Mouse (Mus musculus): Measurements from ENCODE around the gene Lmod3. TPM values are rescaled to one million over a fixed set of nuclear protein-coding genes. Genes with fewer than 3 reads are reported as not detected.

The Lmod3 gene
- total and polyA plus RNA-seq, 2 experiments from 2014 or later: 0.21 TPM; not detected in 1

DNA sequence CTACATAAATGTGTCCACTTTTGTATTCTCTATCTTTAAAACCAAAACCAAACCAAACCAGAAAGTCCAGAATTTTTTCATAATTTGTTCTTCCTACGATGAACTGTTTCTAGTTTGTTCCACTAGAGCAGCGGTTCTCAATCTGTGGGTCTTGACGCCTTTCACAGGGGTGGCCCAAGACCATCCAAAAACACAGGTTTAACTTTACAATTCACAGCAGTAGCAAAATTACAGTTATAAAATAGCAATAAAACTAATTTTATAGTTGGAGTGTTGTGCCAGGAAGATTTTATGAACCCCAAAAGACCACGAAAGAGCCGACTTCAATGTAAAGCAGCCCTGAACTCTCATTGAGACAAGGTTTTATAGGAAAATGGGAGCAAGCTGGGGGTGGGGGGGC lies 16.5 kb downstream of the Lmod3 start:
- DNase-seq (ENCODE audit: low spot score) (no peak), ATAC-seq (no peak)
- H3K4me2 ChIP-seq (ENCODE audit: low read depth, low read length): no peak overlapping the region
- TF ChIP-seq CTCF (IDR thresholded peaks at IDR 0.05; ENCODE audit: low read depth): no peak
- no peak overlapping the region for H3K4me3 ChIP-seq (ENCODE audit: low read length)
- no peak overlapping the region for H3K27ac ChIP-seq
- no peaks in the 10 kb centered on the region for H3K27me3 ChIP-seq (ENCODE audit: insufficient read depth, low read length)
- no peaks in the 10 kb centered on the region for H3K4me1 ChIP-seq (ENCODE audit: insufficient read depth, low read length)
- whole genome bisulfite sequencing: 94% methylated on average over 5 of the region's 5 CpGs
- peaks cover 18% of the 10 kb centered on the region; the same call in 1 of the 2 replicates for H3K36me3 ChIP-seq (ENCODE audit: insufficient read depth, low read length)
- no peak overlapping the region for H3K9ac ChIP-seq (replicated peaks; ENCODE audit: low read length)
- H3K9me3 ChIP-seq (ENCODE audit: low read length): no peaks in the 10 kb centered on the region

DNA sequence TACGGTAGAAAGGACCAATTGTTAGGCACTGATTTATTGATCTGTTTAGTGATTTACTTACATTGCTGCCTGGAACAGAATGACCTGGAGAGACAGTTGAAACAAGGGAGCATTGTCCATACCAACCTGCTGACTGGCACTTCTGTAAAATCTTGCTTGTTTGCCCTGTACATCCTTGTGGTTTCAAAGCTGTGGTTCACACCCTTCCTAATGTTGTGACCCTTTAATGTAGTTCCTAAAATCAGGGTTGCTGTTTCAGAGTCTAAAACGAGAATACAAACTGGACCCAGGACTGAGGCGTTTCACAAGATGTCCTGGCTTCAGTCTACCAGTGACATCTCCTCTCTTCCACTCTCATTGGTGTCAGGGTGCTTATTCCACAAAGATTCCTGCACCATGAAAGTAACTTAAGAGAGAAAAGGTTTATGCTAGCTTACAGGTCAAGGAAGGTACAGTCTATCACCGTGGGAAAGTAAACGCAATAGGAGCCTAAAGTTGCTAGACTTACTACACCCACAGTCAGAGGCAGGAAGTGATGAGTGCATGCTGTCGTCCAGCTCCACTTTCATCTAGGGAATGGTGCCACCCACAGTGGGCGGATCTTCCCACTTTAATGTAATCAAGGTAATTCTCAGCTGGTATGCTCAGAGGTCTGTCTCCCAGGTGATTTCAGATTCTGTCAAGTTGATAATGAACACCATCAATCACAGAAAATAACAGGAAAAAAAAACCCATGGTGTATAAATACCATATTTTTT lies 17.5 kb downstream of the Lmod3 start:
- no peak for TF ChIP-seq CTCF (IDR thresholded peaks at IDR 0.05; ENCODE audit: low read depth)
- Histone ChIP-seq H3K9me3 (ENCODE audit: low read length) (no peaks in the 10 kb centered on the region), H3K27ac (no peak overlapping the region), H3K27me3 (ENCODE audit: insufficient read depth, low read length) (no peaks in the 10 kb centered on the region), H3K4me1 (ENCODE audit: insufficient read depth, low read length) (no peaks in the 10 kb centered on the region), H3K9ac (replicated peaks; ENCODE audit: low read length) (no peak overlapping the region), H3K4me3 (ENCODE audit: low read length) (no peak overlapping the region), H3K36me3 (ENCODE audit: insufficient read depth, low read length) (peaks cover 21% of the 10 kb centered on the region; the same call in 1 of the 2 replicates), H3K4me2 (ENCODE audit: low read depth, low read length) (no peak overlapping the region)
- WGBS: 89% methylated on average over 7 of the region's 7 CpGs
- ATAC-seq (no peak), DNase-seq (ENCODE audit: low spot score) (no peak)

DNA sequence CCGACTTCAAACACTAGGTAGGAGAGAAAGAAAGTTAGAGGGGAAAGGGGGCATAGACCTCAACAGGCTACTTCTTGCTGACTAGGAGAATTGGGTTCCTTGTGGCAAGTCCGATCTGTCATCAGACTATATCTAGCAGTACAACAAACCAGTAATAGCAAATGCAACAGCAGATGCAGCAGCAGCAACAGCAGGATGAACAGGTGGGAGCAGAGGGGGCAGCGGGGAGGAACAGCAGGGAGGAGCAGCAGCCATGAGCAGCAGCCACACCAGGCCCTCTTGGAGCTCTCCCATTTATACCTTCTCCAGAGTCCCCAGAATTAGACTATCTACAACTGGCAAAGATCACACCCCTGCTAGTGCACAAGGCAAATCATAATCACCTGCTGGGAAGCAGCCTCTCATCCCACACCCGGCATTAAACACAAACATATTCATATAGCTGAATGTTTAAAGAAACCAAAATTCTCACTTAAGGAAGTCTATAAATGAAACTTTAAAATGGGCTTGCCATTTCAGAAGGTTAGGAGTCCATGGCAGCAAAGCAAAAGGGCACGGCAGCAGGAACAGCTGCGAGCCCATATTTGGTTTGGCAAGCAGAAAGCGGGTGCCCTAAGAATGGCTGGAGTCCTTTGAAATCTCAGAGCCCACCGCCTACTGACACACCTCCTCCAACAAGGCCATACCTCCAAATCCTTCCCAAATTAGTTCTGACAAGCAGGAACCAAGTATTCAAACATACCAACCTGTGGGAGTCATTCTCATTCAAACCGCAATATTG lies 25.3 kb downstream of the Lmod3 start:
- no peak for DNase-seq (ENCODE audit: low spot score)
- no peak overlapping the region for H3K27ac ChIP-seq
- no peaks in the 10 kb centered on the region for H3K27me3 ChIP-seq (ENCODE audit: insufficient read depth, low read length)
- no peak for ATAC-seq
- H3K36me3 ChIP-seq (ENCODE audit: insufficient read depth, low read length): peaks cover 18% of the 10 kb centered on the region; the same call in 1 of the 2 replicates
- WGBS: 96% methylated on average over 9 of the region's 9 CpGs
- H3K9me3 ChIP-seq (ENCODE audit: low read length): no peaks in the 10 kb centered on the region
- H3K4me1 ChIP-seq (ENCODE audit: insufficient read depth, low read length): no peaks in the 10 kb centered on the region
- no peak overlapping the region for H3K4me3 ChIP-seq (ENCODE audit: low read length)
- no peak overlapping the region for H3K4me2 ChIP-seq (ENCODE audit: low read depth, low read length)
- TF ChIP-seq CTCF (IDR thresholded peaks at IDR 0.05; ENCODE audit: low read depth): no peak
- no peak overlapping the region for H3K9ac ChIP-seq (replicated peaks; ENCODE audit: low read length)

DNA sequence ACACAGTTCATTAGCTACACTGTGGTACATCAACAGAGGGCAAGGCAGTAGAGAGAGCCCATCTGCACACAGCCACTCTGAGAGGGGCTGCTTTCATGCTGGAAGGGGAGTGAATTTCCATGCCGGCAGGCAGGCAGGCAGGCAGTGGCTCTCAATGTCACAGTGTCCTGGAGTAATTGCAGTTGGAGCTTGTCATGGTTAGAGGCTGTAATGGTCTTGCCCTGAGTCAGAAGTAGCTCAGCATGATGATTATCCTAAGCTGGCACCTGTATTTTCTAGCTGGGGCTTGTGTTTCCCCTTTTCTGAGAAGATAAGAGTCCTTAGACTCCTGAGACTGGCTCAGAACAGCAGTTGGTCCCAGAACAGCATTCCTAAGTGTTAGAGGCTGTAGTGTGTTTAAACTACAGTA lies 26.5 kb downstream of the Lmod3 start:
- H3K9ac ChIP-seq (replicated peaks; ENCODE audit: low read length): no peak overlapping the region
- no peaks in the 10 kb centered on the region for H3K9me3 ChIP-seq (ENCODE audit: low read length)
- H3K4me2 ChIP-seq (ENCODE audit: low read depth, low read length): no peak overlapping the region
- H3K4me1 ChIP-seq (ENCODE audit: insufficient read depth, low read length): no peaks in the 10 kb centered on the region
- ATAC-seq (peak; percentile 38; the same call in 1 of the 2 replicates), DNase-seq (ENCODE audit: low spot score) (no peak)
- 0% methylated on average over 1 of the region's 1 CpGs for WGBS
- H3K36me3 ChIP-seq (ENCODE audit: insufficient read depth, low read length): peaks cover 9% of the 10 kb centered on the region; the same call in 1 of the 2 replicates
- TF ChIP-seq CTCF (IDR thresholded peaks at IDR 0.05; ENCODE audit: low read depth): no peak
- peak overlapping the region; percentile 26; the same call in 1 of the 2 replicates for H3K27ac ChIP-seq
- H3K27me3 ChIP-seq (ENCODE audit: insufficient read depth, low read length): no peaks in the 10 kb centered on the region
- no peak overlapping the region for H3K4me3 ChIP-seq (ENCODE audit: low read length)

DNA sequence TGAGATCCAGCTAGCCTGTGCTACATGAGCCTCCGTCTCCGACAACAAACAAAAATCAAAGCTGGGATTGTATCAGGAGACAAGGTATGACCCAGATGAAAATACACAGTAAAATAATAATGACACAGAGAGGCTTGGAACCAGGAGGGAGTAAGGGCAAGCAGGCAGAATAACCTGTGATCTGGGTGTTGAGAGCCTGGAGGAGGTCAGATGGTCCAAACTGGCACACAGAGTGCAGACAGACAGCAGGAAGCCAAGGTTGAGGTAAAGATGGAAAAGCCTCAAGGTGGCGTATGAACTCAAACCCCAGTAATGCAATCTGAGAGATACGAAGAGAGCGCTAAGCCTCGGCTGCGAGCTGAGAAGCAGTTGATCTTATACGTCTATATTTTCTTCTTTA lies 28.1 kb downstream of the Lmod3 start:
- Histone ChIP-seq H3K9me3 (ENCODE audit: low read length) (no peaks in the 10 kb centered on the region), H3K4me2 (ENCODE audit: low read depth, low read length) (no peak overlapping the region), H3K27me3 (ENCODE audit: insufficient read depth, low read length) (no peaks in the 10 kb centered on the region), H3K4me1 (ENCODE audit: insufficient read depth, low read length) (no peaks in the 10 kb centered on the region), H3K9ac (replicated peaks; ENCODE audit: low read length) (no peak overlapping the region), H3K4me3 (ENCODE audit: low read length) (no peak overlapping the region), H3K27ac (no peak overlapping the region), H3K36me3 (ENCODE audit: insufficient read depth, low read length) (peaks cover 2% of the 10 kb centered on the region; the same call in 1 of the 2 replicates)
- no peak for ATAC-seq
- 93% methylated on average over 8 of the region's 8 CpGs for WGBS
- DNase-seq (ENCODE audit: low spot score): no peak
- no peak for TF ChIP-seq CTCF (IDR thresholded peaks at IDR 0.05; ENCODE audit: low read depth)

DNA sequence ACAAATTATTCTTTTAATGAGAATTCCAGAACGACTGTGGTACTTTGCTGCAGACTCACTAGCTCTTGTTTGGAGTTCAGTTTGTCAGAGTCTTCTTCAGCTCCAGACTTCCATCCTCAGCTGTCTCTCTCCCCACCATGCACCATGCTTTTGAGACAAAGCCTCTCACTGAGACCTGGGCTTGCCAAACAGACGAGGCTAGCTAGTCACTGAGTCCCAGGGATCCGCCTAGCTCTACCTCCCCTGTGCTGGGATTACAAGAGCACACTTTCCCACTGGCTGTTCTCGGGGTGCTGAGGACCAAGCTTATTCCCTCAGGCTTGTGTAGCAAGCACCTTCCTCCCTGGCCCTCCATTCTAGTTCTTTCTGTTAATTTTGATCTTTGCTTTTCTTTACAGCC lies 29.0 kb downstream of the Lmod3 start:
- ATAC-seq: no peak
- 75% methylated on average over 4 of the region's 4 CpGs for WGBS

More for the DNA sequence above, 29.0 kb downstream of the Lmod3 start:
- H3K4me3 ChIP-seq (ENCODE audit: low read length): no peak overlapping the region
- H3K36me3 ChIP-seq (ENCODE audit: insufficient read depth, low read length): no peaks in the 10 kb centered on the region
- no peak for DNase-seq (ENCODE audit: low spot score)
- H3K4me2 ChIP-seq (ENCODE audit: low read depth, low read length): no peak overlapping the region
- H3K27ac ChIP-seq: no peak overlapping the region
- no peaks in the 10 kb centered on the region for H3K27me3 ChIP-seq (ENCODE audit: insufficient read depth, low read length)
- no peaks in the 10 kb centered on the region for H3K9me3 ChIP-seq (ENCODE audit: low read length)
- H3K9ac ChIP-seq (replicated peaks; ENCODE audit: low read length): no peak overlapping the region
- no peak for TF ChIP-seq CTCF (IDR thresholded peaks at IDR 0.05; ENCODE audit: low read depth)
- H3K4me1 ChIP-seq (ENCODE audit: insufficient read depth, low read length): no peaks in the 10 kb centered on the region

Measured in hindbrain, postnatal 0 days (tissue).